Mouse (Mus musculus): ENCODE measurements around the gene Lrrc61.
"Not testable (repeated sequence)": the region's sequence is repeated elsewhere in the genome, so short reads cannot be mapped to it uniquely, and the experiment has no call there.

The Lrrc61 gene

GRCm38 (mm10) chr6:48554280-48555103 lies at the start of gene Lrrc61:
Lrrc61 (plus strand) TSS chr6:48554796.
- DNase-seq, result peak; percentile 97

GRCm38 (mm10) chr6:48508087-48508486 lies 46.5 kb upstream of the Lrrc61 start:
- DNase-seq, result no peak

DNA sequence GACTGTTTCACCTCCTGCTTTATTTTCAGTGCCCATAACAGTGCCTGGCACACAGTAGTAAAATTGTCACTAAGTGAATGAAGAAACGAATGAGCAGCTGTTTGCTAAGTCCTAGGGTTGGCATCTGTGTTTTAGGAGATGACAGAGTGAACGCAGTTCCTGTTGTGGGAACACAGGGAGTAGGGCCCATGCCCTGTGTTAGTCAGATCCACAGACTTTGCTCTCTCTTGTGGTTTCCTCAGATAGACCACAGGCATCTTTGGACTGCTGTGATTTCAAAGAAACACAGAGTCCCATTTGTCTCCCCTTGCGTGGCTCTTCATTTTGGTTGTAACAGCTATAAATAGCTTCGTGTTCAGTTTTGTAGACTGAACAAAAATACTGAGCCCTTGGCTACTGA lies 44.2 kb upstream of the Lrrc61 start:
- DNase-seq, result no peak

DNA sequence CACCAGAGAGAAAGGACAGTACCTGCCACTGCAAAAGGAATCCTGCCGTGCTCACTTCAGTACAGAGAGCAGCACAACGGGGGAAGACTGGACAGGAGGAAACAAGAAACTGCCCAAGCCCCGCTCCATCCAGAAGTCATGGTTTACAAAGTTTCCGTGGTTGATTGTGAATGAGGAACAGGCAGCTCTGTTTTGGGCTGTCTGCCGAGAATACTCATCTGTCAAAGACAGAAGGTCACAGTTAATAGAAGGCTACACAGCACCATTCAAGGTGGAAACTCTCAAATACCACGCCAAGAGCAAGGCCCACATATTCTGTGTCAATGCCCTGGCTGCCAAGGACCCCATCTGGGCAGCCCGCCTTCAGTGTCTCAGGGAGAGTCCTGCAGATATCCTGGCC lies 42.7 kb upstream of the Lrrc61 start:
- no peak for DNase-seq

- DNase-seq, result not testable (repeated sequence)
Measured at GRCm38 (mm10) chr6:48524882-48525281, 29.7 kb upstream of the Lrrc61 start.

DNA sequence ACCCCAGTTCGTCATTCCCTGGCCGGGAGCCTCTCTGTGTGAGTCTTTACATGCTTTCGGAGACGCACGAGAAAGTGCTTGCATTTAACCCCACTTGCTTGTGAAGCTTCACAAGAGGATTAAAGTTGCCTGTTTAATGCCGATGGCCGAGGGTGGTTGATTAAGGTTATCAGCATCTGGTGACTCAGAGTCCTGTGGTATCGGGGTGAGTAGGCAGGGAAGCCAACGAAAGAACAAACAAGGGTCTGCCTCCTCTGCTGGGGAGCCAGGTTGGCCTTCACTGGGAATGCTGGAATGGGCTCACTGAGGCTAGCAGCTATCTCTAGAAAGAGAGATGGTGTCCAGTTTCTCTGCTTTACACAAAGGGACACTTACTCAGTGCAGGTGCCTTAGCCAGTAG lies 26.7 kb upstream of the Lrrc61 start:
- no peak for DNase-seq

GRCm38 (mm10) chr6:48529261-48529660 lies 25.3 kb upstream of the Lrrc61 start:
- no peak for DNase-seq

GRCm38 (mm10) chr6:48529871-48530440 lies 24.6 kb upstream of the Lrrc61 start:
- no peak for DNase-seq

GRCm38 (mm10) chr6:48530862-48531261 lies 23.7 kb upstream of the Lrrc61 start:
- DNase-seq, result no peak

DNA sequence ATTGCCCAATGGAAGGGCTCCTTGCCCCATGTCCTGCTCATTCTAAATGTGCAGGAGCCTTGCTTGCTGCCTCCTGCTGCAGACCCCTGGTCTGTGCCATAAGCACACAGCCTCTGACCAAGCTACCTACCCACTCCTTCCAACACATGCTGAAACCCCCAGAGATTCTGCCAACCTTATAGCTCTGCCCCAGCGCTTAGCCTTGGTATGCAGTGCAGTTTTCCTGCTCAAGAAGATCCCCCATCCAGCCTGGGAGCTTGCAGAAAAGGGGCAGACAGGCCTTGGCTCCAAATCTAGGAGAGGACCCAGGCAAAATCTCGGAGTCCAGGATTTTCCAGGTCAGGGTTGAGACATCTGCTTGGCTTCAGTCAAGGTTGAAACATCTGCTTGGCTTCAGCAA lies 21.1 kb upstream of the Lrrc61 start:
- DNase-seq, result no peak

GRCm38 (mm10) chr6:48534913-48535312 lies 19.7 kb upstream of the Lrrc61 start:
- no peak for DNase-seq

DNA sequence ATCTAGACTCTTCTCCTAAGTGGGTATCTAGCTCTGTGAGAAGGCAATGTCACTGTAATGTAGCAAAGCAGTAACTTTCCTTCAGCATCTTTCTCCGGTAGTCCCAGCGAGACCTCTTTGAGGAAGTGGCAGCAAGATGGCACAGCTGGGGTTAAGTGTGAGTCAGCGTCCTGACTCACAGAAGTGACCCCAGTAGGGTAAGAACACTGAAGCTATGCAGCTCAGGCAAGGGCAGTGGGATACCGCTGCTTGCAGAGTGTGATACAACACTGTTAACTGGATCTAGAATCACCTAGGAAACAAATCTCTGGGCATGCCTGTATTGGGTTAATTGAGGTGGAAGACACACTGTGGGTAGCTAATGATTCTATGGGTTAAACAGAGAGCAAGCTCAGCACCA lies 18.5 kb upstream of the Lrrc61 start:
- no peak for DNase-seq

DNA sequence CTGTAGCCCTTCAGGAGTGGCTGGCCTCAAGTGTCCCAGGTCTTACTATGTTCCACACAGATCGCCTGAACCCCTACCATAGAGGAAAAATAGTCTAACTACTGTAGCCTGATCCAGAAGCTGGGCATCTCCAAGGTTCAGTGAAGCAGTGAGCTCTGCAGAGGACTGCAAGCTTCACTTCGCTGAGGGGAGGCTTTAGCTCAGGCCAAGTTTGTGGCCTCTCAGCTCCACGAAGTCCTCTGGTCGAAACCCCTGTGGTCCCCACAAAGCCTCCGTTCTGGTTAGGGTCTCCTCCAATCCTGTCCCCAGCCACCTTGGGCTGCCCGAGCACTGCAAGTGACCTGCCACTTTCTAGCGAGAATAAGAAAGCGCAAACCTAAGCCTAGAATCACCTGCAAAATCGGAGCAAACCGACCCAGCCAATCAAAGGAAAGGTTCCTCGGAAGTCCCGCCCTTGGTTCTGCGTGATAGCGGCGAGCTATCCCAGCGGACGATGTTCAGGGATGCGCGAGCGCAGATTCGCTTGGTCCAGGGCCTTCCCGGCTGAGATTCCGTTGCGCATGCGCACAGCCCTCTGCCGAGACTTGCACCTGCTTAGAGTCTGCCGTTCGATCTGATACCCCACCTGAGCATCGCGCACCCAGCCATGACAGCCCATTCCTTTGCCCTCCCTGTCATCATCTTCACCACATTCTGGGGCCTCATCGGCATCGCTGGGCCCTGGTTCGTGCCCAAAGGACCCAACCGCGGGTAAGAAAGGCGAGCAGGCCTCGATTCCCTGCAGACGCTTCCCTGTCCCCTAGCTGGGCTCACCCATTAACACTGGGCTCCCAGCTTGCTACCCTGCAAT lies 17.3 kb upstream of the Lrrc61 start, which contains the start of gene Atp6v0e2:
Gene Atp6v0e2 (plus strand): TSS at position 511 of the 850 bp plus-strand sequence.
- peak; percentile 94 for DNase-seq

DNA sequence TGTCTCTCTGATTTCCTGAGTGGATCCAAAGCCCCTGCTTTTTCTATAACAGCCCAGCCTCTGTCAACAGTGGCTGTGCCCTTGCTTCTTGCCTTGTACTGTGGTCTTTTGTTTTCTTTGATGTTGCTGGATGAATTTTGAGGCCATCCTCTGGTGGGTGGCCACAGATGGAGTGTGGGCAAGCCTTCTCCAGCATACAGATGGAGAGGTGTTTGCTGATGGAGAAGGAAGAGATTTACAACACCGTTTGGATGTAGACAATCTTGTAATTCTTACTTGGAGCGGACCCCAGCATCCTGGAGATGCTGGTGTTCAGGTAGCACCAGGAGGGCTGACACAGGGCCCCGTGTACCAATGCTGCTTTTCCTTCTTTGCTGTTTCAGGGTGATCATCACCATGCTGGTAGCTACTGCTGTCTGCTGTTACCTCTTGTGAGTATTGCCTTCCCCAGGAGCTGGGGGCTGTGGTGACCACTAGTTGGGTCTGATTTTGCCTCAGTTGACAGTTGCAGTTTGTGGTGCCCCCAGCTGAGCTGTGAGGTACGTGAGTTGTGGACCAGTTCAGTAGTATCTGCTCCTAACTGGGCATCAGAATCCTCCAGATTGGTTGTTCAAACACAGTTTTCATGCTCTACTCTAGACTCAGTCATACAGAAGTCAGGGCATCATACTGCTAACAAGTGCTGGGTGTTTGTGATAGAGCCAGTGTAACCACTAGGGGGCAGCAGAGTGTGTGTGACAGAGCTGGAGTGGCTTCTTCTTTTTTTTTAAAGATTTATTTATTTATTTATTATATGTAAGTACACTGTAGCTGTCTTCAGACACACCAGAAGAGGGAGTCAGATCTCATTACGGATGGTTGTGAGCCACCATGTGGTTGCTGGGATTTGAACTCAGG lies 15.5 kb upstream of the Lrrc61 start:
- peak; percentile 78 for DNase-seq

DNA sequence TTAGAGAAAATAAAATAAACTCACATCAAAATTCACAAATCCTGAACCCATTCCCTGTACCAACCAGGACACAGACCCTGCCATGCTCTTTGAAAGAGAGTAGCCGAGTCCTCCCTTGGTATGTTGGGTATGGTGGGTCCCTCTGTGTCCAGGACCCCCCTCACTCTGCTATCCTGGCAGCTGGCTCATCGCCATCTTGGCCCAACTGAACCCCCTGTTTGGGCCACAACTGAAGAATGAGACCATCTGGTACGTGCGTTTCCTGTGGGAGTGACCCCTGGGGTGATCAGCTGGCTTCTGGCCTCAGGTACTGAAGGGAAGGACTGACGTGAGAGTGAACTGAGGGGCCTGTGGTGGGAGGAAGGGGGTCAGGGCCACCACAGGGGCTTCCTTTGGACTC lies 14.7 kb upstream of the Lrrc61 start:
- DNase-seq, result peak; percentile 37

- DNase-seq, result no peak
Measured at GRCm38 (mm10) chr6:48540721-48541120, 13.9 kb upstream of the Lrrc61 start.

- no peak for DNase-seq
Measured at GRCm38 (mm10) chr6:48541560-48542450, 12.8 kb upstream of the Lrrc61 start.

DNA sequence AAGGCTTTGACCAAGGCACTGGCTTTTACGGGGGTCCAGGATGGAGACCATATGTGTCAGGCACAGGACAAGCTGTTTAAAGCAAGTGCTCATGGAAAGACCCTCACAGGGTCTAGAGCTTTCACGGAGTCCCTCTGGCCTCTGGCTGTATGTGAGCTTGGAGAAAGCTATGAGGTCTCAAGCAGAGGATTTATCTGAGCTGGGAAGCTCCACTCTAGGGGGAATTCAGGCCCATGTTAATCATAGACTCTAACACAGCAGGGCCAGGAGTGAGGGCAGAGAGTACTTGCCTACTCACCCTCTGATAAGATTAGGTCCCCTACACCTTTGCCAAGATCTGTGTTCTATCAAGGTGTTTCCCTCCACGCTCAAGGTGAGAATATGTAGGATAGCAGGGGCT lies 12.0 kb upstream of the Lrrc61 start:
- no peak for DNase-seq

DNA sequence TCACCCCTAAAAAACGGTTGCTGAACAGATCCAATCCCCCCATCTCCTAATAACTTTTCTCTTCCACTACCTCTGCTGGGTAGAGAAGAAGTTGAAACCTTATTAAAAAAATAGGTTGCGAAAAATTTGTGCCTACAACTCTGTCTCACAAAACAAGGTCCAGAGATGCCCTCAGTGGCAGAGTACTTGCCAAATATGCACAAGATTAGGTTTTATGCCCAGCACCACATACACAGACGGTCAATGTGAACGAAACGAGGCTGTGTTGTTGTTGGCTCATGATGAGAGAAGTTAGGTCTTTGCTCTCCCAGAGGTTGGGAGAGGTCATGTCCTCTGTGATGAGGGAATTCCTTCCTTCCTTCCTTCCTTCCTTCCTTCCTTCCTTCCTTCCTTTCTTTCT lies 9.3 kb upstream of the Lrrc61 start:
- DNase-seq, result no peak

GRCm38 (mm10) chr6:48546271-48546670 lies 8.3 kb upstream of the Lrrc61 start:
- DNase-seq, result no peak

- DNase-seq, result no peak
Measured at GRCm38 (mm10) chr6:48546858-48547257, 7.7 kb upstream of the Lrrc61 start.

All from cerebellum, adult 11 months (tissue).